Mouse (Mus musculus) adrenal gland, postnatal 14 days (tissue): ENCODE measurements around the gene Zfp189. TPM values are rescaled to one million over a fixed set of nuclear protein-coding genes. Genes with fewer than 3 reads are reported as not detected.
"Not testable (repeated sequence)": the region's sequence is repeated elsewhere in the genome, so short reads cannot be mapped to it uniquely, and the experiment has no call there.

ENCODE experiments used
- DNase-seq: peaks from one replicate; pipeline ENCODE4 v3.0.0; 2021; ENCODE audit warnings: mixed read lengths
- long read RNA-seq, 2 experiments: library from polyadenylated mRNA; stranded (forward); transcript quantifications; one replicate each; pipeline ENCODE4 v2.0.0; 2021
- total RNA-seq: library from RNA; stranded (reverse); gene quantifications from 2 replicates; pipeline ENCODE4 v1.2.3, GENCODE M21; 2021

The Zfp189 gene
- total RNA-seq: 7.9 and 8.4 TPM in 2 replicates
- long read RNA-seq, experiment 1, transcript Zfp189-202 (3 exons, 2,965 nt): major isoform, 6 of 6 reads
- long read RNA-seq, experiment 1, partial matches to known transcripts: 0 of 6 reads
- long read RNA-seq, experiment 1, other reads (novel, unspliced or antisense): 0 of 6 reads
- long read RNA-seq, experiment 2, partial matches to known transcripts: 0 of 4 reads
- long read RNA-seq, experiment 2, other reads (novel, unspliced or antisense): 0 of 4 reads

DNA sequence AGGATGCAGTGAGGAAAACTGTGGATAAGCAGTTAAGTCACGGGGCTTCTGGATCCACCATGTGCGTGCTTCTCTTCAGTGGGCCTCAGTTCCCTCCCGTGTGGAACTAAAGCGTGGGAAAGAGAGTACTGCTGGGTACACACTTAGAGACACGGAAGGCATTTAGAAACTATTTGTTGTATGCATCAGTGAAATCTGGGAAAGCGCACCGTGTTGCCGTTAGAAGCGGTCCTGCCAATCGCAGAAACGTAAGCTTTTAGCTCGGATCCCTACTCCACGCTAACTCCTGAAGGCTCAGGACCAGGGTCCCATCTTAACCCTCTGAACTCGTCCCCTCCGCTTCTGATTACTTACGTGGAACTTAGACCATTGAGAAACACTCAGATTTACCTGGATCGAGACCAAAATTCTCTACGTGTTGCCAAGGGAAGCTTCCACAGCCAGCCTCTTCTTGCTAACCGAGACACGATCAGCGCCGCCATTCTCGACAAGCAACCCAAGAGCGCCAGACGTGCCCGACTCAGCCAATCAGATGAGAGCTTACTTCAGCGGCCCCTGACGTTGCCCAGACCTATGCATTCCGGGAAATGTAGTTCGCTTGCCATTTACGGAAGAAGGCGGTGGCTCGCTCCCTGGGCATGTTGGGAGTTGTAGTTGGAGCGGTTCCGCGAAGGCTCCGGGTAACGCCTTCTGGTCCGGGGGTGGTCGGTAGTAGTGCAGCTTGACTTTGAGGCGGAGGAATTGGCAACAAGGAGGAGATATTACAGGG lies at the start of gene Zfp189, which contains the start of gene Mrpl50:
Gene Zfp189 (plus strand): TSS at position 605 of the 769 bp plus-strand sequence.
Gene Mrpl50 (minus strand): TSS at position 522 of the 769 bp plus-strand sequence.
- DNase-seq: peak; percentile 95

DNA sequence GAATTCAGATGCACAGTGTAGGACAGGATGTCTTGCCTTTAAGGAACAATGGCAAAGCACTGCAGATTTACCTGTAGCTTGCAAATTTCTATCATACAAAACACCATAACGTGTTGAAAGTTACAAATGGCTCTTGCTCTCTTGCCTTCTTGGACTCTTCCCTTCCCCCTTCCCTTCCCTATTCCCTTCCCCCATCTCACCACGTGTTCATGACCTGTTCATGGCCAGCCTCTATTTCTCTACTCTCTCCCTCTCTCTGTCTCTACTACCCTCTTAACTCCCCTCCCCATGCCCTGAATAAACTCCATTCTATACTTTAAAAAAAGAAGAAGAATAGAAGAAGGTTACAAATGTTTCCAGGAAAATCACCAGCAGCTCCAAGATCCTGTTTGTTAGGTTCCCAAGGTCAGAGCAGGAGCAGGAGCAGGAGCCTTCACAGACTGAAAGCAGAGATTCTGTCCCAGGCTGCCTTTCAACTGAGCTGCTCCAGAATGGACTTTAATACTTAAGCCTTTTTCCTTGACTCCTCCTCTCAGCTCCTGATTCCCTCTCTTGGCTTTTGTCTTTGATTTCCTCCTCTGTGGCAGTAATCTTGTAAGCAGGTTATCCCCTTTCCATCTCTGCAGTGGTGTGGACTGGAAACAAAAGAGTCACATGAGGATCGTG lies 47.4 kb upstream of the Zfp189 start, which contains the start of gene Acnat1:
Gene Acnat1 (minus strand): TSS at position 478 of the 666 bp plus-strand sequence.
- no peak for DNase-seq

DNA sequence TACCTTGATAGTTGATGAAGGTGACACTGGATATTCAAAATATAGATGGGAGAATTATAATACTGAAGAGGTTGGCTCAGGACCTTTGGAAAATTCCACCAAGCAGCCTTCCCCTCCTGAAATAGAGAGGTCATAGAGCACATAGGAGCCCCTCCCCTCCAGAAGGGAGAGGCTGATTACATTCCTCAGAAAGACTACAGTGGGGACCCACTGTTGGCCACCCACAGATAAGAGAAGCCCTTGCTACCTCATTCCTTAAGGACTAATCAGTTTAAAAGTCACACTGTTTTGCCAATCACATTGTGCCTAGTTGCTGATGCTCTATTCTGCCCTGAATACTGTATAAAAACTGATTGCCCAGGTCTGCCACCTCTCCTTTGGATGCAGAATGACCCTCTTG lies 46.4 kb upstream of the Zfp189 start:
- DNase-seq: no peak

DNA sequence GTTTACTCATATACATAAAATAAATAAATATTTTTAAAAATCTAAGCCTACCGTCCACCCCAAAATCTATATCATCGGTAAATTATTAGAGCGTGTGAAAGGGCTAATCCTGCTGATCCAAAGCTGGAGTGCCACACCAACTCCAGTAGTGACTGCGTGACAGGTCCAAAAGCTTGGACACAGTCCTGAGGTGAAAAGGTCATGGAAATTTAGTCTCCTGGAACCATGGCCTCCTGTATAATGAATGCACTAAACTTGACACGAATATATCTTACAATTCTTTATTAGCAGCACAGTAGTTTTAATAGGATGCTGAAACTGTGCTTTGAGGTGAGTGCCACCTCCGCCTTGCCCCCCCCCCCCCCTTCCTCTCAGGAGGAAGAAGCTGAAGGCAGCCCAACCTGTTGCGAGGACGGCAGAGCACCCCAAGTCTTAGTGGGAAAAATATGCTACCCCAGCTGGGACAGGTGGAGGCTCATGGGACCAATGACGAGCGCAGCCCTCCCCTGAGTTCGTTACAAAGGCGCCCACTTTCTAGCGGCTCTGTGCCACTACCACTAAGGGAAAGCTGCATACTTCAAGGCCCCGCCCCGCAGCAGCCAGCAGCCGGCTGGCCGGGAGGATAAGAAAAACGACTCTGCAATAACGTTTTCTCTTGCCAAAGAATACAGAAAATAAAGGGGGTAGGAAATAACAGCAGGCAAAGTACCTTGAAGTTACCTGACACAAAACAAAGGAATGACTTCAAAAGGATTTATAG lies 42.7 kb upstream of the Zfp189 start:
- DNase-seq: peak; percentile 24

DNA sequence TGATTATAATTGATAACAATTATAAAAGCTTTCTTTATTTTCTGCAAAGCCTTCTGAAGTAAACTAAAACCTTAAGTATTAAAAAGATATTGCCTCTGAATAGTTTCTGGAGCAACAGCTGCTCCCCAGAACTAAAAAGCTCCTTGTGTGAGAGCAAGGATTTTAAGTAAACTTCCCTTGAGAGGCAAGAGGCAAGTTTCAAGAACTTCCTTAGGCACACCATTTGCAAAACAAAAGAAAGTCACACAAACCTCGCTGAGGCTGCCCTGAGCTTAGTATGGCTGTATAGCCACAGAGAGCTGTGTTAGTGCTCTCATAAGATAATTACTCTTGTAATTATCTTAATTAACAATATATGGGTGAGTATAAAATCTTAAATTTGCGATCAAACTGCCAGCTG lies 41.9 kb upstream of the Zfp189 start:
- DNase-seq: not testable (repeated sequence)

DNA sequence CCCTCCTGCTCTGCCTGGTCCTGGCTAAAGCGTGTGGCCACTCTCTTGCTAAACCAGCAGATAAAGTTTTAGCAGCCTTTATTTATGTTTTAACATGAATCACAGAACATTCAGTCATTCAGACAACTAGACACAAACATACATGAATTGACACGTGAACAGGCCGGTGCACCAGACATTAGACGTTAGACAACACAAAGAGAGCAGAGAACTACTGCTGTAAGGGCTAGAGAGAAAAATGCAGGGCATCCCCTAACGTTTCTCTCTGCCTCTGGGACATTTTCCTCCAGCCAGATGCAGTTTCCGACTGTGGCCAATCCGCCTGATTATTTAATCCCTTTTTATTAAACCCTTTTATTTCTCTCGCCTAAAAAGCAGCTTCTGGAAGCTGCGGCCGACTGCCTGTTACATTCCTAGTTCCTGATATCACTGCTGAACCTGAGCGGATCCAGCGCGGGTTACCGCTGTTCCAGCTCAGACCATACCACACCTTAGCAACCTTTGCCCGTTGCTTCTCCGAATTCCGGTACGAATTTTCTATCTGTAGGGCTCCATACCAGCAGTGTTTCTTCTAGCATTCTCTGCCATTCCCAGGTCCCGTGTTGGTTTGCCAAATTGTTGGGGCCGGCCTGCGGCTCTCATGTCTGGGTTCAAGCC lies 40.7 kb upstream of the Zfp189 start:
- no peak for DNase-seq

DNA sequence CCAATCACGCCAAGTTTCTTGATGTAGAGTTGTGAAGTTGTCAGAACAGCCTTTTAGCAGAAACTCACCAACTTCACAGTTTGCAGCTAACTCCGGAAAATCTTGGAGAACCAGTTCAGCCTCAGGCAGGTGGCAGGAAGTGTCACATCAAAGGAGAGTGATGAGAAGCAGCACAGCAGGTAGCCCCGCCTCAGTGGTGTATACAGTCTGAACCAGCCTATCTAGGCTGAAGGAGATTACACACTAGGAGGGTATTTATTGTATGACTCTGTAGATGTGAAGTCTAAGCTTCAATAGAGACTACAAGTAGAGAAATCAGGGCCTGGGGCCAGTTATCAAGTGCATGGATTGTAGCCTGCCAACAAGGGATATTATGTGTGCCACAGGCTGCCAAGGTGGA lies 40.1 kb upstream of the Zfp189 start:
- no peak for DNase-seq

DNA sequence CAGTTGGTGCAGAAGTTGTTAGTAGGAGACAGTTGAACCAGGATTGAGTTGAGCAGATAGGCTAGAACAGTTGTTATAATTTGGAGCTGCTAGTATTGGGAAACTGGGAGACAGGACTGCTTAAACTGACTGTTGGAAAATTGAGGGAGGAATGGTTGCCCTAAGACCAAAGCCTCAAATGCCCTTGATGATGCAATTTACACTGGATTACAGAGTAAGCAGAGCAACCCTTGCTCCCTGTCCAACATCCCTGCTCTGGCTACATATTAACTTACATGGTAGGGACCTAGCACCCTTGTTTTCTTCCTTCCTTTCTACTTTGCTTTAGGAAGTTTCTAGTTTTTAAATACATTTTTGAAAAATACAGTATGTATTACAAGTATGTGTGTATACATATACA lies 35.5 kb upstream of the Zfp189 start:
- no peak for DNase-seq

DNA sequence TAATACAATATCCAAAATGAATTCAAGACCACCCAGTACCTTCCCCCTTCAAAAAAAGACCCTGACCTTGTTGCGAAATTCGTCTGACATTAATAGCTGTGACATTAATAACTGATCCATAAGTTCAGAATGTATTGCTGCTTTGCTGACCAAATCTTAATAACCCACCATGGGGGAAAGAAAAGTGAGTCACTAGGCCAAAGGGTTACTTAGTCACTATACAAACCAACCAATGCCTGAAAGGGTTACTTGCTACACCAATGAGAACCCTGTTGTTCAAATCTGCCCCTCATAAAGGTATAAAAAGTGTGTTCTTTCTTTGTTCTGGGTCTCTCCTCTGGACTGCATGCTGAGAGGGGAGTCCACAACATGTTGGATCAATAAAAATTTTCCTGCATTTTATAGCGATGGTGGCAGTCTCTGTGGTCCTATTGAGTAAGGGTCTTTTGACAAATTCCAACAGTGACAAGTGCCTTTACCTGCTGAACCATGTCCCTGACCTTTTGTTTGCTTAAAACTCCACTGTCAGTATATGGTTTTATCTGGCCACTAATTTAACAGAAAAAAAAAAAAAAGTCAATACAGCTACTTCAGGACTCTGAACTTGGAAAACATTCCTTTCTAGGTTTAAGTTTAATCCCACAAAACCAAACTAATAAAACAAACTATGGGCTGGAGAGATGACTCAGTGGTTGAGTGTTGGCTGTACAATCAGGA lies 34.9 kb upstream of the Zfp189 start:
- DNase-seq: not testable (repeated sequence)

DNA sequence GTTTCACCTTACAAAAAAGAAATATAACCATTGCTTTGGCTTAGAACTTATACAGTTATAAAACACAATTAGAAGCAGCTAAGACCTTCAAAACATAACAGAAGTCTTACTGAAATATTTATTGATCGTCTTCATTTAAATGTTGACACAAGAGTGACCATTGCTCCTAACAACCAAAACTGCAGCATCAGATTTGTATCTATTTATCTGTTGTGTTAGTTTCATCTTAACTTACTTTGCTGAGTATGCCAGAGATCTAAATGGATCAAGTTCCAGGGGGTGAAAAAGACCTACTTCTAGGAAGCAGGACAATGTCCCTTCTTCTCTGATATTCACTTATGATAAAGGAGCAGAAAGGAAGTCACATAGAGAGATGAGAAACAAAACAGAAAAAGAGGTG lies 17.4 kb upstream of the Zfp189 start:
- DNase-seq: no peak

DNA sequence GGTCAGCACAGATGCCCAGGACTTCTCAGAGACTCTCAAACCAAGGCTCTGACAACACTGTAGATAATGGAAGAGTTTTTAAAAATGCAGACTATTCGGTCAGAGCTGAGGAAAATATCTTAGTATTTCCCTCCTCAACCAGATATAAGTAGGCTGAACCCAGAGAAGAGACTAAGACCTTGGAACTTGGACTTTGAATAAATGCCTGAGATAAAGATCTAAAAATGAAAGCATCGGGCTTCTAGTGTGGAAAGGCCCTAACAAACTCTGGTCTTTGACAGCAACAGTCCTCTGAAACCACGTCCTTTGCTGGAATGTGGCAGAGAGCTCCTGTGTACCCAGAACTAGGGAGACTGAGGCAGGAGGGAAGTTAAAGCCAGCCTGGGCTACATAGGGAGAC lies 14.6 kb upstream of the Zfp189 start, which contains the start of gene Baat:
Gene Baat (minus strand): TSS at position 172 of the 400 bp plus-strand sequence.
- DNase-seq: no peak

DNA sequence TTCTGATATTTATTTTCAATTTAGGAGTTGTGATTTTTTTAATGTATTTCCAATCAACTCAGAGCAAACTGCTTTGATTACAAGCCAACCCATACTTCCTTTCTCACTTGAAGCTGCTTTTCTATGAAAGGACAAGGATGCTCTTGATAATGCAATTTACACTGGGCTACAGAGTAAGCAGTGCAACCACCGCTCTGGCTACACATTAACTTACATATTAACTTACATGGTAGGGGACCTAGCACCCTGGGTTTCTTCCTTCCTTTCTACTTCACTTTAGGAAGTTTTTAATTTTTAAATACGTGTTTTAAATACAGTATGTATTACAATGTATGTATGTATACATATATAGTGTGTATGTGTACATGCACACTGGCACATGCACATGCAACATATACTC lies 11.8 kb upstream of the Zfp189 start:
- no peak for DNase-seq

DNA sequence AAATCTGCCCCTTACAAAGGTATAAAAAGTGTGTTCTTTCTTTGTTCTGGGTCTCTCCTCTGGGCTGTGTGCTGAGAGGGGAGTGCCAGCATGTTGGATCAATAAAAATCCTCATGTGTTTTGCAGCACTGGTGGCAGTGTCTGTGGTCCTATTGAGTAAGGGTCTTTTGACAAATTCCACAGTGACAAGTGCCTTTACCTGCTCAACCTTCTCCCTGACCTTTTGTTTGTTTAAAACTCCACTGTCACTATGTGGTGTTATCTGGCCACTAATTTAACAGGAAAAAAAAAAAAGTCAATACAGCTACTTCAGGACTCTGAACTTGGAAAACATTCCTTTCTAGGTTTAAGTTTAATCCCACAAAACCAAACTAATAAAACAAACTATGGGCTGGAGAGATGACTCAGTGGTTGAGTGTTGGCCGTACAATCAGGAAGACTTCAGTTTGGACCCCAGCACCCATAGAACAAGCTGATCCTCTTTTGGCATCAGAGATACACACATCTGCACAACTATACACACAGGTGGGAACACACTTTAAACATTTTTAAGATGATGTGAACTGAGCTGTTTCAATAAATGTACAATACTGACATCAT lies 10.6 kb upstream of the Zfp189 start:
- not testable (repeated sequence) for DNase-seq

DNA sequence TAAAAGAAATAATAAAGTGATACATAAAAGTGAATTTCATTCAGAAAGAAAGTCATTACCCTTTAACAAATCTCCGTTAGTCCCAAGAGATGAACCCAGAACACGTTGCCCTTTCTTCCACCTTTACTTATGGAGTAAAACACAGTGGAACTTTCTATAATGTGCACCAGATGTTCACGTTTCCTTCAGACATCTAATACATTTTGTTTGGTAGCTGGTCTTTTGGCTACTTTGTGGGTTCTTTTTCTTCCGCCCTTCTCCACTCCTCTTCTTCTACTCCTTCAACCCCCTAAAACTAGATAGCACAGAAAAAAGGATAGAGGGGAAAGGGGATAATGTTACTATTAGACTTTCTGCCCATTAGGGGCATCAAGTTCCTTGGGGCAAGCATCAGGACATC lies 8.3 kb upstream of the Zfp189 start:
- DNase-seq: no peak

DNA sequence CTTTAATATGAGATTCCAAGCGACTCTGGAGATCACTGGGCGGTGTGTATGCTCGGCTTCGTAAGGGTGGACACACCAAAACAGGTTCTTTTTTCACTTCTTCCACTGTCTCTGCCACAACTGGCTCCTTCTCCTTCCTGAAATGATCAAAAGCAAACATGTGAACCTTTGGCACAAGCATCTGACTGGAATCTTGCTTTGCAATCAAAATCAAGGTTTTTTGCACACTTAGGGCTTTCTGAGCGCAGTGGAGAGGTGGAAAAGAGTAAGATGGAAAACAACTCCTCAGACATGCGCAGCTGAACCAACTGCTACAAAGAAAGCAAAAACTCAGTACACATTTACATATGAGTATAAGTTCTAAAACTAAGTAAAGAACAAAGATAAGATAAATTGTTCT lies 6.5 kb upstream of the Zfp189 start:
- no peak for DNase-seq

DNA sequence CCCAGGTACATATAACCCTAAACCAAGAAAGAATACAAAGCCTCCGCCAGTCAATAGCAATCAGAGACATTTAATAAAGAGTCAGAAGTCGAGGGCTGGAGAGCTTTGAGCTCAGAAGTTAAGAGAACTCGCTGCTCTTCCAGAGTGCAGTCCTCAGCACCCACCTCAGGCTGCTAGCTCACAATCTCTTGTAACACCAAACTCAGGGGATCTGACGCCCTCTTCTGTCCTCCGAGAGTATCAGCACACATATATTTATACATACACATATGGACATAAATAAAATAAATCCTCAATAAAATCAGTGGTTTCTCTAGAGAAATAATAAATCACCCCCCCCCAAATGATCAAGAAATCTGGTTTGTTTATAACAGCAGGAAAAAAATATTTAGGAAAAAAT lies 1.5 kb upstream of the Zfp189 start:
- DNase-seq: no peak

DNA sequence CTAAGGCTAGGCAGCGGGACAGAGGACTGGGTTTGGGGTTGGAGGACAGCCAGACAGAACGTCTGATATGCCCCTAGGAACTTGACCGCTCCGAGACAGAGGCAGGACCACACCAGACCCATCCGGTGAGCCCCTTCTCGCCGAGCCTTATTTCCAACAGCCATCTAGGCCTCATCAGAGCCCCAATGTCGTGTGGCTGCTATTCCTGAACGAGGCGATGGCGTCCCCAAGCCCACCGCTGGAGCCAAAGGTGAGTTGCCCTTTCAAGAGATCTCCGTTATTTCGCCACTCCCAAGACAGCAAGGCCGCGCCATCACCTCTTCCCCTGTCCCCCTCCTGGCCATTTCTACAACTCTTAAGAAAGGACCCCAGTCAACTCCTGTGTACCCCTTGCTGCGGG lies 370 bp downstream of the Zfp189 start:
- DNase-seq: no peak

DNA sequence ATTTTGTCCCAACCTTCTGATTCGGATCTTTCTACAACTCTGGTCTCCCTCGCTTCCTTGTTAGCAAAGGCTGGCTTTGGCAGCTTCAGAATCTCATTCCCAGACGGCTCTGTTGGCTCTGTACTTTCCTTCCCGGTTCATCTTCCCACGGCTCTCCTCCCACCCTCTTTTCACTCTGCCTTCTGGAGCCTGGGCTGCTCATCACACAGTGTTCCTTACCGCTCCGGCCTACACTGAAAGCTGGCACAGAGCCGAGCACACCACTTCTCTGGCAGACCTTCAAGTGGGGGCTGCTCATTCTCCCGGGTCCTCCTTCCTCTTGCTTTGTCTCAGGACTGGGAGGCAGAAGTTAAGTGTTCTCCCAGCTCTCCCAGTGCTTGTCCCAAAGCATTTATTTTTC lies 1.6 kb downstream of the Zfp189 start:
- DNase-seq: no peak

DNA sequence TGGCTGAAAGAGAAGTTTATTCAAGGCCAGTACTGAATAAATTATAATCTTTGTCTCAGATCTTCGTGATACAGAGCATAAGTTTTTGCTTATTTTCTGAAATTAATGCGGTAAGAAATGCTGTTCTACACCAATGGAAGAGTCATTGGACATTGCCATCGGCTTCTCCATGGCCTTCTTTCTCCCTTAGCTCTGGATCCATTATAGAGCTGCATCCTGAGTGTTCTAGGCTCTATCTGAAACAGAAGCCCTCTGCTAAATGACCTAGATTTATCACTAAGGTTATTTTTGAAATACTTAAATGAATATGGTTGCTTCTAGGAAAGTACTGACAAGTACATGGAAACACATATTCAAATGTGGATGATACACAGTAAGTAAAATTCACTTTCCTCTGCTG lies 14.1 kb downstream of the Zfp189 start:
- no peak for DNase-seq

DNA sequence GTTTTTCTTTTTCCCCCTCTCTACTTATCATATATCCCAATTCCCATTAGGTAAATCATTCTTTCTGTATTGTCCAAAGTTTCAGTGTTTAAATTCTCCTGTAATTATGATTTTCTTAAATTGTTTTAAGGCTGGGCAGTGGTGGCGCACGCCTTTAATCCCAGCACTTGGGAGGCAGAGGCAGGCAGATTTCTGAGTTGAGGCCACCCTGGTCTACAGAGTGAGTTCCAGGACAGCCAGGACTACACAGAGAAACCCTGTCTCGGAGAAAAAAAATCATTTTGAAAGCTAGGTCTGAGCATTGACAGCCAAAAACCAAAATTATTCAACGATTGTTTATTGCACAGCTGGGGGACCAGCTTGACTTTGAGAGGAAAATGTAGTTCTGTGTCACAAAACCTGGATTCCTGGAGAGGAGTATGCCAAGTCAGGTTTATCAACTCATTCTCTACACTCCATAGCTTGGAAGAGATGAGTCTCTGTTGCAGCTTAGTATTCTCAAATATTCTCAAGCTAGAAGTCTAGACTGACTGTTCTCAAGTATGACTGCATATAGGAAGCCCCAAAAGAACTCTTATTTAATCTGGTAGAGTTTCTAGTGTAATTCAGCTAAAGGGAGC lies 14.8 kb downstream of the Zfp189 start:
- no peak for DNase-seq
